Mouse (Mus musculus) liver, embryonic 14.5 days (tissue): ENCODE measurements at regions not wholly inside any gene's neighbourhood (a gene's known extent, or its start where the extent isn't known, plus 50 kb on each side); places are given as distances from the start of the nearest gene placed in this dataset.

ENCODE experiments used
- ATAC-seq: fragments of 200-750 bp; cut with Nextera tagmentation; 2 replicates; pipeline ENCODE4 v1.8.0; 2017; ENCODE audit warnings: moderate number of reproducible peaks, mild to moderate bottlenecking, moderate library complexity; ENCODE audit not compliant: insufficient read depth
- DNase-seq, 3 experiments: peaks; one replicate each; pipeline ENCODE4 v3.0.0-alpha.2; 2012 to 2013; ENCODE audit warnings: low read depth in 3 of 3, low spot score in 3 of 3
- H3K27ac ChIP-seq: fragments of 300-500 bp; sonication (generic); 2 replicates; pipeline ENCODE4 v1.5.1; 2014; ENCODE audit warnings: moderate library complexity, mild to moderate bottlenecking, control low read depth, inconsistent platforms
- H3K27me3 ChIP-seq: fragments of 300-500 bp; sonication (generic); 2 replicates; pipeline ENCODE4 v1.6.1; 2014; ENCODE audit warnings: mild to moderate bottlenecking, low read length, moderate library complexity; ENCODE audit not compliant: control insufficient read depth, insufficient read depth
- H3K36me3 ChIP-seq: fragments of 300-500 bp; sonication (generic); replicated peaks from 2 replicates; pipeline ENCODE4 v1.6.1; 2014; ENCODE audit warnings: low read depth; ENCODE audit not compliant: control insufficient read depth, insufficient read depth
- H3K4me1 ChIP-seq, 2 experiments: fragments of 200-500 bp in 1 of 2; fragments of 300-500 bp in 1 of 2; sonication (generic) in 1 of 2; replicated peaks; 2 replicates each; pipeline ENCODE4 v1.6.1; 2012 to 2014; ENCODE audit warnings: antibody characterized with exemption in 1 of 2, inconsistent platforms in 1 of 2, low read length in 1 of 2; ENCODE audit not compliant: control insufficient read depth in 2 of 2, insufficient read depth in 2 of 2
- H3K4me2 ChIP-seq: fragments of 300-500 bp; sonication (generic); 2 replicates; pipeline ENCODE4 v1.6.1; 2014; ENCODE audit warnings: low read depth, mild to moderate bottlenecking, control low read depth, moderate library complexity
- H3K4me3 ChIP-seq, 2 experiments: fragments of 200-500 bp in 1 of 2; fragments of 300-500 bp in 1 of 2; sonication (generic) in 1 of 2; 2 replicates each; pipeline ENCODE4 v1.5.1; 2012 to 2014; ENCODE audit warnings: low read depth in 2 of 2, low read length in 2 of 2, mild to moderate bottlenecking in 2 of 2, control low read depth in 1 of 2, inconsistent platforms in 1 of 2, moderate library complexity in 1 of 2; ENCODE audit not compliant: insufficient read depth in 1 of 2
- H3K9ac ChIP-seq: fragments of 300-500 bp; sonication (generic); replicated peaks from 2 replicates; pipeline ENCODE4 v1.6.1; 2014; ENCODE audit warnings: mild to moderate bottlenecking, control low read depth, moderate library complexity
- H3K9me3 ChIP-seq: fragments of 300-500 bp; sonication (generic); 2 replicates; pipeline ENCODE4 v1.6.1; 2016; ENCODE audit warnings: low read length, mixed read lengths; ENCODE audit not compliant: control insufficient read depth
- CTCF ChIP-seq: IDR thresholded peaks from 2 replicates; pipeline ENCODE4 v1.5.1; 2016; ENCODE audit warnings: antibody characterized with exemption, low read depth, control low read depth
- EP300 ChIP-seq: IDR thresholded peaks from 2 replicates; pipeline ENCODE4 v1.6.1; 2016; ENCODE audit warnings: antibody characterized with exemption, low read depth
- WGBS: fragments of 180-500 bp; shearing (Covaris S2); extraction: QIAGEN DNeasy Blood & Tissue Kit; methylation state at CpG from one replicate; pipeline ENCODE4 v1.1.7; 2014; ENCODE audit not compliant: insufficient replicate concordance; 5-methylcytosine and 5-hydroxymethylcytosine counted together

GRCm38 (mm10) chr1:186171691-186172090 is 54.6 kb upstream of the Lyplal1 start:
- H3K9me3 ChIP-seq: no peaks in the 10 kb centered on the region
- ATAC-seq (no peak), DNase-seq (no peak)
- H3K4me3 ChIP-seq: no peak overlapping the region
- H3K4me2 ChIP-seq: no peak overlapping the region
- H3K27ac ChIP-seq: no peak overlapping the region
- no peak overlapping the region for H3K9ac ChIP-seq
- no peaks in the 10 kb centered on the region for H3K4me1 ChIP-seq
- H3K27me3 ChIP-seq: no peaks in the 10 kb centered on the region
- TF ChIP-seq CTCF (no peak), EP300 (no peak)
- no peaks in the 10 kb centered on the region for H3K36me3 ChIP-seq
- 55% methylated on average over 6 of the region's 6 CpGs for WGBS
